Mouse (Mus musculus) MEL (cell line): ENCODE measurements around the gene Epc2. TPM values are rescaled to one million over a fixed set of nuclear protein-coding genes. Genes with fewer than 3 reads are reported as not detected.

Experiments used
- DNase-seq: peaks from one replicate; pipeline ENCODE4 v3.0.0; 2011; ENCODE audit warnings: low read depth, low spot score
- H3K27ac ChIP-seq: 2 replicates; pipeline ENCODE4 v1.5.1; 2012; ENCODE audit warnings: low read depth, mild to moderate bottlenecking, control low read depth, low read length, moderate library complexity; ENCODE audit not compliant: control insufficient read depth
- H3K27me3 ChIP-seq, 2 experiments: fragments of 150-350 bp in 1 of 2; sonication (generic) in 1 of 2; 2 replicates each; pipeline ENCODE4 v1.6.1; 2012; ENCODE audit warnings: low read length in 2 of 2, mild to moderate bottlenecking in 2 of 2, improper control_type of control experiment in 1 of 2, moderate library complexity in 1 of 2; ENCODE audit not compliant: insufficient read depth in 2 of 2, control insufficient read depth in 1 of 2
- H3K36me3 ChIP-seq, 2 experiments: 2 replicates each; pipeline ENCODE4 v1.6.1; 2012 to 2014; ENCODE audit warnings: low read length in 2 of 2, improper control_type of control experiment in 1 of 2, inconsistent platforms in 1 of 2, mild to moderate bottlenecking in 1 of 2; ENCODE audit not compliant: insufficient read depth in 2 of 2, control insufficient read depth in 1 of 2
- H3K4me1 ChIP-seq, 2 experiments: fragments of 150-350 bp in 1 of 2; sonication (generic) in 1 of 2; 2 replicates each; pipeline ENCODE4 v1.6.1; 2012; ENCODE audit warnings: low read length in 2 of 2, improper control_type of control experiment in 1 of 2, mild to moderate bottlenecking in 1 of 2; ENCODE audit not compliant: insufficient read depth in 2 of 2, control insufficient read depth in 1 of 2
- H3K4me3 ChIP-seq, 2 experiments: fragments of 150-350 bp in 1 of 2; sonication (generic) in 1 of 2; 2 replicates each; pipeline ENCODE4 v1.5.1; 2012; ENCODE audit warnings: low read depth in 2 of 2, low read length in 2 of 2, mild to moderate bottlenecking in 2 of 2, moderate library complexity in 2 of 2, control low read depth in 1 of 2, improper control_type of control experiment in 1 of 2; ENCODE audit not compliant: control insufficient read depth in 1 of 2, insufficient read depth in 1 of 2
- H3K79me2 ChIP-seq: 2 replicates; pipeline ENCODE4 v1.6.1; 2012; ENCODE audit warnings: mild to moderate bottlenecking, low read length, moderate library complexity; ENCODE audit not compliant: control insufficient read depth, poor library complexity, insufficient read depth
- H3K9ac ChIP-seq: 2 replicates; pipeline ENCODE4 v1.6.1; 2012; ENCODE audit warnings: low read depth, mild to moderate bottlenecking, control low read depth, low read length, moderate library complexity; ENCODE audit not compliant: control insufficient read depth, poor library complexity, severe bottlenecking
- H3K9me3 ChIP-seq: fragments of 150-350 bp; sonication (generic); replicated peaks from 2 replicates; pipeline ENCODE4 v1.6.1; 2012; ENCODE audit warnings: mild to moderate bottlenecking, low read length, improper control_type of control experiment, moderate library complexity; ENCODE audit not compliant: insufficient read depth
- CHD1 ChIP-seq: IDR thresholded peaks from 2 replicates; pipeline ENCODE4 v1.6.1; 2012; ENCODE audit warnings: low read depth, mild to moderate bottlenecking, inconsistent platforms, low read length, improper control_type of control experiment
- CTCF ChIP-seq, 3 experiments: IDR thresholded peaks in 2 of 3; conservative IDR thresholded peaks in 1 of 3; 2 replicates each; pipeline ENCODE4 v1.5.1; 2011 to 2012; ENCODE audit warnings: low read length in 3 of 3, low read depth in 2 of 3, mild to moderate bottlenecking in 2 of 3, improper control_type of control experiment in 1 of 3, inconsistent platforms in 1 of 3, mixed read lengths in 1 of 3, moderate library complexity in 1 of 3; ENCODE audit not compliant: control insufficient read depth in 1 of 3, insufficient read depth in 1 of 3, poor library complexity in 1 of 3, severe bottlenecking in 1 of 3
- ELF1 ChIP-seq: IDR thresholded peaks from 2 replicates; pipeline ENCODE4 v1.6.1; 2014; ENCODE audit warnings: low read depth, mild to moderate bottlenecking, inconsistent platforms, low read length, improper control_type of control experiment, moderate library complexity
- EP300 ChIP-seq, 2 experiments: IDR thresholded peaks; 2 replicates each; pipeline ENCODE4 v1.6.1; 2011; ENCODE audit warnings: improper control_type of control experiment in 2 of 2, low read length in 2 of 2, low read depth in 1 of 2, mild to moderate bottlenecking in 1 of 2
- ETS1 ChIP-seq: IDR thresholded peaks from 2 replicates; pipeline ENCODE4 v1.6.1; 2012; ENCODE audit warnings: low read depth, mild to moderate bottlenecking, inconsistent platforms, low read length, improper control_type of control experiment, moderate library complexity
- HCFC1 ChIP-seq: IDR thresholded peaks from 2 replicates; pipeline ENCODE4 v1.6.1; 2012; ENCODE audit warnings: low read depth, mild to moderate bottlenecking, inconsistent platforms, low read length, improper control_type of control experiment, moderate library complexity
- JUND ChIP-seq: IDR thresholded peaks from 2 replicates; pipeline ENCODE4 v1.6.1; 2011; ENCODE audit warnings: low read depth, mild to moderate bottlenecking, improper control_type of control experiment, low read length
- MAZ ChIP-seq: IDR thresholded peaks from 2 replicates; pipeline ENCODE4 v1.6.1; 2012; ENCODE audit warnings: low read depth, mild to moderate bottlenecking, inconsistent platforms, low read length, improper control_type of control experiment
- MXI1 ChIP-seq: IDR thresholded peaks from 2 replicates; pipeline ENCODE4 v1.6.1; 2011; ENCODE audit warnings: mild to moderate bottlenecking, low read depth, low read length, improper control_type of control experiment
- MYB ChIP-seq: IDR thresholded peaks from 2 replicates; pipeline ENCODE4 v1.6.1; 2011; ENCODE audit warnings: mild to moderate bottlenecking, low read depth, low read length, improper control_type of control experiment
- MYC ChIP-seq: IDR thresholded peaks from 2 replicates; pipeline ENCODE4 v1.6.1; 2011; ENCODE audit warnings: low read depth, mild to moderate bottlenecking, low read length, improper control_type of control experiment, moderate library complexity
- NRF1 ChIP-seq: IDR thresholded peaks from 2 replicates; pipeline ENCODE4 v1.6.1; 2014; ENCODE audit warnings: low read depth, mild to moderate bottlenecking, inconsistent platforms, low read length, improper control_type of control experiment, moderate library complexity; ENCODE audit not compliant: poor library complexity, insufficient read depth, severe bottlenecking
- POLR2A ChIP-seq, 2 experiments: IDR thresholded peaks; 2 replicates each; pipeline ENCODE4 v1.6.1; 2011 to 2012; ENCODE audit warnings: low read length in 2 of 2, mild to moderate bottlenecking in 2 of 2, control low read depth in 1 of 2, improper control_type of control experiment in 1 of 2, low read depth in 1 of 2, moderate library complexity in 1 of 2; ENCODE audit not compliant: control insufficient read depth in 1 of 2, insufficient read depth in 1 of 2, poor library complexity in 1 of 2
- TAL1 ChIP-seq: IDR thresholded peaks from 2 replicates; pipeline ENCODE4 v1.6.1; 2012; ENCODE audit warnings: mild to moderate bottlenecking, inconsistent platforms, low read length, moderate library complexity, mixed read lengths
- TBP ChIP-seq: IDR thresholded peaks from 2 replicates; pipeline ENCODE4 v1.8.0; 2011; ENCODE audit warnings: low read depth, low read length, improper control_type of control experiment
- UBTF ChIP-seq: IDR thresholded peaks from 2 replicates; pipeline ENCODE4 v1.6.1; 2012; ENCODE audit warnings: low read depth, mild to moderate bottlenecking, inconsistent platforms, low read length, improper control_type of control experiment, moderate library complexity, borderline replicate concordance; ENCODE audit not compliant: insufficient read depth
- USF1 ChIP-seq: IDR thresholded peaks from 2 replicates; pipeline ENCODE4 v1.6.1; 2014; ENCODE audit warnings: low read depth, mild to moderate bottlenecking, inconsistent platforms, low read length, improper control_type of control experiment, moderate library complexity
- USF2 ChIP-seq, 2 experiments: IDR thresholded peaks; 2 replicates each; pipeline ENCODE4 v1.6.1; 2011 to 2012; ENCODE audit warnings: improper control_type of control experiment in 2 of 2, low read length in 2 of 2, borderline replicate concordance in 1 of 2, inconsistent platforms in 1 of 2, low read depth in 1 of 2, mild to moderate bottlenecking in 1 of 2; ENCODE audit not compliant: insufficient read depth in 1 of 2
- ZC3H11A ChIP-seq: IDR thresholded peaks from 2 replicates; pipeline ENCODE4 v1.6.1; 2012; ENCODE audit warnings: low read depth, mild to moderate bottlenecking, inconsistent platforms, low read length, improper control_type of control experiment
- ZMIZ1 ChIP-seq: IDR thresholded peaks from 2 replicates; pipeline ENCODE4 v1.6.1; 2012; ENCODE audit warnings: low read depth, mild to moderate bottlenecking, inconsistent platforms, low read length, improper control_type of control experiment, moderate library complexity
- ZNF384 ChIP-seq: IDR thresholded peaks from 2 replicates; pipeline ENCODE4 v1.6.1; 2012; ENCODE audit warnings: low read depth, mild to moderate bottlenecking, inconsistent platforms, low read length, improper control_type of control experiment
- polyA plus RNA-seq, 2 experiments: library from polyadenylated mRNA; stranded (reverse) in 1 of 2; unstranded in 1 of 2; fragments of >175 nt in 1 of 2; fragments of >200 nt in 1 of 2; gene quantifications; 2 replicates each; pipeline versions ENCODE4 v1.2.1 to v1.2.4; 2012; ENCODE audit warnings: low replicate concordance in 2 of 2, low read depth in 1 of 2; ENCODE audit not compliant: insufficient read length in 2 of 2, insufficient read depth in 1 of 2, missing spikeins in 1 of 2
- total RNA-seq: library from RNA; depleted of rRNA; stranded (reverse); fragments of 300-350 nt; gene quantifications from 2 replicates; pipeline ENCODE4 v1.2.3, GENCODE M21; 2012

Epc2 gene
- total and polyA plus RNA-seq, 3 experiments: 14.3 to 15.4 TPM; not detected in 1

DNA sequence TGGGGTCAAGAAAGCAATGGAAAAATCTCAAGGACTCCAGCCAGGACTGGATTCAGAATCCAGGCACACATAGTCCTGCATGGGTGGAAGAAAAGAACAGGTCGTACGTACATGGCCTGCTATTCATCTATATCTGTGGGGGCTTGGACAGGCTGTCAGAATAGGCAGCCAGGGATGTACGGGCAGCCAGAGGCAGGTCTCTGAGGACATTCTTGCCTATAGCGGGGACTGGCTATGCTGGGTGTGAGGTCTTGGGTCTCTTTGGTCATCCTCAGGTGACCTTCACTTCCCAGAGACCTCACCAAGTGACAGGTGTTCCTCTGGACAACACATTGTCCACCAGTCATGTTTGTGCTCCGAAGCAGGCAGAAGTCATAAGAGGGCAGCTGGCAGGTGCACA is 131.3 kb downstream of the Epc2 start:
- Histone ChIP-seq H3K27me3 (peaks cover 0 to 2% of the 10 kb centered on the region in 2 experiments; a peak in 1 of 4 replicates), H3K27ac (no peak overlapping the region), H3K4me3 (no peak overlapping the region), H3K4me1 (no peaks in the 10 kb centered on the region), H3K9ac (no peak overlapping the region), H3K36me3 (no peaks in the 10 kb centered on the region), H3K79me2 (no peaks in the 10 kb centered on the region), H3K9me3 (no peaks in the 10 kb centered on the region)
- DNase-seq: no peak
- TF ChIP-seq ZMIZ1: no peak
- no peak for TF ChIP-seq UBTF
- no peak for TF ChIP-seq EP300 (IDR thresholded peaks at IDR 0.05; ENCODE audit: low read depth in 1 of 2, low read length in 2 of 2)
- TF ChIP-seq MYC: no peak
- TF ChIP-seq JUND: no peak
- no peak for TF ChIP-seq TAL1
- no peak for TF ChIP-seq NRF1
- no peak for TF ChIP-seq ZNF384
- no peak for TF ChIP-seq HCFC1
- no peak for TF ChIP-seq CTCF (IDR thresholded peaks at IDR 0.05 in 2 of 3, conservative IDR thresholded peaks at IDR 0.05 in 1 of 3; ENCODE audit: control insufficient read depth in 1 of 3, insufficient read depth in 1 of 3, low read depth in 2 of 3, low read length in 3 of 3, poor library complexity in 1 of 3, severe bottlenecking in 1 of 3)
- TF ChIP-seq ELF1: no peak
- no peak for TF ChIP-seq USF1
- no peak for TF ChIP-seq MAZ
- TF ChIP-seq CHD1: no peak
- TF ChIP-seq ETS1: no peak

- Histone ChIP-seq H3K27me3 (peaks cover 0 to 2% of the 10 kb centered on the region in 2 experiments; a peak in 1 of 4 replicates), H3K9ac (no peak overlapping the region), H3K9me3 (no peaks in the 10 kb centered on the region), H3K4me3 (no peak overlapping the region), H3K79me2 (no peaks in the 10 kb centered on the region), H3K4me1 (no peaks in the 10 kb centered on the region), H3K27ac (no peak overlapping the region), H3K36me3 (no peaks in the 10 kb centered on the region)
- DNase-seq: no peak
- no peak for TF ChIP-seq POLR2A (IDR thresholded peaks at IDR 0.05; ENCODE audit: control insufficient read depth in 1 of 2, insufficient read depth in 1 of 2, low read depth in 1 of 2, low read length in 2 of 2, poor library complexity in 1 of 2)
- TF ChIP-seq UBTF: no peak
- no peak for TF ChIP-seq ZNF384
- no peak for TF ChIP-seq ZC3H11A
- no peak for TF ChIP-seq USF2 (IDR thresholded peaks at IDR 0.05; ENCODE audit: borderline replicate concordance in 1 of 2, insufficient read depth in 1 of 2, low read depth in 1 of 2, low read length in 2 of 2)
- no peak for TF ChIP-seq CTCF (IDR thresholded peaks at IDR 0.05 in 2 of 3, conservative IDR thresholded peaks at IDR 0.05 in 1 of 3; ENCODE audit: control insufficient read depth in 1 of 3, insufficient read depth in 1 of 3, low read depth in 2 of 3, low read length in 3 of 3, poor library complexity in 1 of 3, severe bottlenecking in 1 of 3)
- TF ChIP-seq USF1: no peak
- no peak for TF ChIP-seq MXI1
- no peak for TF ChIP-seq MYB
- no peak for TF ChIP-seq TBP
- TF ChIP-seq JUND: no peak
- no peak for TF ChIP-seq ELF1
Observed at GRCm38 (mm10) chr2:49583311-49583710, 132.0 kb downstream of the Epc2 start.
